Mouse (Mus musculus) G1E-ER4 (cell line): Measurements from ENCODE around the gene March4. TPM values are rescaled to one million over a fixed set of nuclear protein-coding genes. Genes with fewer than 3 reads are reported as not detected.
A peak's percentile ranks its signal among the peaks of the same experiment; 100 is the strongest.

ENCODE experiments used
- GATA1 ChIP-seq: IDR thresholded peaks from one replicate; pipeline ENCODE4 v1.8.0; 2012; ENCODE audit warnings: low read length, inconsistent platforms
- polyA plus RNA-seq: library from polyadenylated mRNA; stranded (reverse); fragments of >175 nt; gene quantifications from 2 replicates; pipeline ENCODE4 v1.2.3, GENCODE M21; 2012

The March4 gene
- polyA plus RNA-seq = not detected in 2 replicates

DNA sequence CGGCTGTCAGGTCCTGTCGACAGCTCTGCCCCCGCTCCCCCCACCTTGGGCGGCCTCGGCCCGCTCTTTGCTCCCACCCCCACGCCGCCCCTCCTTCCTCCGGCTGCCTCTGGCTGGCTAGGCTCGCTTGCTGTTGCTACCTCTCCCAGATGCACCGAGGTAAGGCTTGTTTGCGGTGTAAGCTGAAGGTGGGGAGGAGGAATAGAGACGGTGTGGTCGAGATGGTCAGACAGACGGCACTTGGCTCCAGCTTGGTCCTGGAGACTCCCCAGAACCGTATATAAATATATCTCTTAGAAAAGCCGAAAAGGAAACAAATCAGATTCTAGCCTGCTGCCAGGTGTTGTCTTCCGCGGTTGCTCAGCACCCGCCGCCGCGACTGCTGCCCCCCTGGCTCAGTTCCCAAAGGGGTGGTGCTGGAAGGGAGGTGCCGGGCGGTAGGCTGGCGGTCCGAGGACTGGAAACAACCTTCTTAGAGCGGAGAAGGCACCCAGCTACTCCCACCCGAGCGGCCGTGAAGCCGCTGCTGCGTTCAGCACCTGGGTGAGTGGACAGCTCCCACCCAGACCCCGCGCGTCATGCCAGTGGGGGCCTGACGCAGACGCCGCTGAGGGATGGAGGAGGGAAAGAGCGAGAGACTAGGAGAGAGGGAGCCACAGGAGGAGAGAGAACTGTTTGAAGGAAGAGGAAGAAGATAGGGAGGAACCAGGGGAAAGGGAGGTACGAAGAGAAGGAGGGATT is at the start of gene March4:
March4 (minus strand) TSS at position 320 of the 741 bp plus-strand sequence.
- no peak for TF ChIP-seq GATA1

DNA sequence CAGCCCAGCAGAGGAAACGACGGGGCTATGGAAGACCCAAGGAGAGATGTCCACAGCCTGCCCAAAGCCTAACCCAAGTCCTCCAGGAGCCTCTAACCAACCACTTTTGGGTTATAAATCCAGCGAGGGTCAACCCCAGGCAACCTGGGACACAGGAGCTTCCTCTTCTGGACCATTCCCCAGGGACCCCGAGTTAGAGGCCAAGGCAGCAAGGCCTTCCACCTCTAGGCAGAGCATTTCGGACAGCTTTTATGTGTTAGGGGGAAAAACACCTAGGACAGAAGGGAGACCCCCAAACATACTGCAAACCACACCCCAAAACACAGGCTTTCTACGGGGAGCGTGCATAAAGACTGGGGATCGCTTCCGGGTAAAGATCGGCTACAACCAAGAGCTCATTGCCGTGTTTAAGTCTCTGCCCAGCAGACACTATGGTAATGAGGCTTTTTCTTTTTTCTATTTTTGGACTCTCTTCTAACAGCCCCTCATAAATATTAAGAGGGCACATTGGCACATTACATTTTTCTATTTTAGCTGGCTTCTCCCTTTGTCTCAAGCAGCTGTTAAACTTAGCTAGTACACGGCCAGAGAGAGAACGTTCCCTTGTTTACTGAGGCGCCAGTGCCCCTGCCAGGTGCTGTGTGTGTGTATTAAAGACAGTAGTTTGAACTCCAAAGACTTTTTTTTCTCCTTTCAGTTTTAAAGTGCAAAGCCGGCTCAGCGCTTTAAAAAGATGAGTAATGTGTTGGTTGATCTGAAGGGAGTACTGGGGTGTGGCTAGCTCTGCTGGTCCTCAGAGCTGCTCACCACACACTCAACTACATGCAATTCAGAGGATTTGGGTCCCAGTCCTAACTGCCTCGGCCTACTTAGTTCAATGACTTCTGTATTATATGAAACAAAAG is 49.5 kb upstream of the March4 start:
- no peak for TF ChIP-seq GATA1

DNA sequence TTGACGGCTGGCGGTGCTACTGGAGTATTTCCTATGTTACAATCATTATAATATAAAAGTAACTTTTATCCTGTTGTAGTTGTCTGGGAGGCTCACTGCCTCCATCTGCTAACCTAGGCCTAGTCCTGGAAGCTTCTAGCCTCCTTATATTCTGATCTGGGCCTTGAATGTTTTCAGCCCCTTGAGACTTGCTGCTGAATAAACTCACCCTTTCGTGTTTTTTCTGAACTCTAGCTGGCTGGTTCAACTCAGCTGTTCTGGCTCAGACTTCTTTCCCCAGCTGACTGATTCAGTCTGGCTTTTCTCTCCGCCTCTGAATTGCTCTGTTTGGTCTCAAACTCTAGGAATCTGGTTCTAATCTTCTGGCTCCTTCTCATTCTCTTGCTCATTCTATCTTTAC is 47.2 kb upstream of the March4 start:
- no peak for TF ChIP-seq GATA1

DNA sequence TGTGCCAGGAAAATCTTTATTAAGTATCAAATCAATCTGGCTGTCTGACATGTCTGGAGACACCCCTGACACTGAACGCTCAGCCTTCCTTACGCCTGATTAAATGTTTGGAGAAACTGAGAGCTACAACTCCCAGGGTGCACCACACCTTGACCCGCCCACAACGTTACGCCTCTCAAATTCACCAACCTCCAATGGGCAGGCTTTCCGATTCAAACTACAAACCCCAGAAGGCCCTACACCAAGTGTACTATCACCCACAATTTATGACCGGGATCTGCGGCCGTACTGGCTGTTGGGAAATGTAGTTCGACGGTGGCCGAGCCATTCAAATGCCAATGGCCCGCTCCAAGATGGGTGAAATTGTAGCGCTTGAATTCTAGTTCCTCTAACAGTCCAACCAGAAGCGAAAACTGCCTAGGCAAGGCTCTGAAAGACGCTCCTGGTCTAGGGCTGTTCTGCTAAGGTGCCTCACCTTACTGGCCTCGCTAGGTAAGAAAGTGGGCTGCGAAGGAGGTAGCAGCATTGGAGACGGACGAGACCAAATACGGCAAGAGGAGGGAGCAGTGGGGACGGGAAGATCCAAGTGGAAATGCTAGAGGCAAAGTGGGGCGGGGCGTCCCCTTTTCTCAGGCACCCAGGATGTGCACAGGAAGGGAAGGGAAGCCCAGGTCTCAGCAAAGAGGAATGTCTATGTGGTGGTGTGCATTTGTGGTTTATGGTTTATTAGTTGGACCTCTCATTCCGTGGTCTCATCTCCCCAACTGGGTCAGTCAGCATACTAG is 46.4 kb upstream of the March4 start, which contains the start of gene Smarcal1:
Smarcal1 (plus strand) TSS at position 305 of the 785 bp plus-strand sequence.
- TF ChIP-seq GATA1 = no peak

DNA sequence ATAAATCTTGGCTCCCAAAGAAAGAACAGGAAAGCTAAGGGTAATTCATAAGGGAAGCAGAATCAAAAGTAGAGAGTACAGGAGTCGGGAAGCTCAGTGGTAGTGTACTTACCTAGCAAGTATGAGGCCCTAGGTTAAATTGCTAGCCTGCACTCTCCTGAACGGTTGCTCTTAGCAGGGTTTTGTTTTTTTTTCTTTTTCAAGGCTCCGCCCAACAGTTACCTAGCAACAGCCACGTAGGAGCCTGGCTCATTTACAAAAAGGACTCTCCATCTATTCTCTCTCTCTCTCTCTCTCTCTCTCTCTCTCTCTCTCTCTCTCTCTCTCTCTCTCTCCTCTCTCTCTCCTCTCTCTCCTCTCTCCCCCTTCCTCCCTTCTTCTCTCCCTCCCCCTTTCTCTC is 42.1 kb upstream of the March4 start:
- TF ChIP-seq GATA1 = no peak

DNA sequence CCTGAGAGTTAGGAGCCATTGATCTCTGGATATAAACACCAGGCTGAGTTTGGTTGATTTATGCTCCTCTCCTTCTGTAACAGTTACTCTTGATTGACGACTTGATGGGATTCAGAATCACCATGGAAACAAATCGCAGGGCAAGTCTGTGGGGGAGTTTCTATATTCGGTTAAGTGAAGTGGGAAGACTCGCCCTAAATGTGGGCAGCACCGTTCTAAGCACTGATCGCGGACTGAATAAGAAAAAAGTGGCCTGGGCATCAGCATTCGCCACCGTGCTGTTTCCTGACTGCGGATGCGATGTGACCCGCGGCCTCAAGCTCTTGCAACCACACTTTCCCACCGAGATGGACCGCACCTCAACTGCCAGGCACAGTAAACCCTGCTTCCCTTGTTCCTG is 41.6 kb upstream of the March4 start:
- TF ChIP-seq GATA1 = no peak

DNA sequence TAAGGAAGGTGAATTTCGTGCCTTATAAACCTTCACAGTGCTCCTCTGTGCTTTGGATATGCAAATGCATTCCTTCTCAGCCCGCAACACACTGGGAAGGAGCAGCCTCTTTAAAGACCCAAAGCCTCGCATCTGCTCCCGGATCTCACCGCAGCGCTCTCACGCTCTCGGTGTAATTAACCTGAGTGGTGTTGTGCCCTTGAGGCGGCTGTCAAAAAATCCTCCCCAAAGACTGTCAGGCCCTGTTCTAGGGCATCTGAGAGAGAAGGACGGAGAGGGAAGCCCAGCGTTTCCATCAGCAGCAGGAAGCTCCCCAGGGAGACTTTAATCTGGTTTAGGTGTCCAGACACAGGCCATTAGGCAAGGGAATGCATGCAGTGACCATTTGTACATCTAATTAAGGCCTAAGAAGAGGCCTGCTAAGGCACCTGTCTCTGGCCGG is 40.8 kb upstream of the March4 start:
- TF ChIP-seq GATA1 = no peak

DNA sequence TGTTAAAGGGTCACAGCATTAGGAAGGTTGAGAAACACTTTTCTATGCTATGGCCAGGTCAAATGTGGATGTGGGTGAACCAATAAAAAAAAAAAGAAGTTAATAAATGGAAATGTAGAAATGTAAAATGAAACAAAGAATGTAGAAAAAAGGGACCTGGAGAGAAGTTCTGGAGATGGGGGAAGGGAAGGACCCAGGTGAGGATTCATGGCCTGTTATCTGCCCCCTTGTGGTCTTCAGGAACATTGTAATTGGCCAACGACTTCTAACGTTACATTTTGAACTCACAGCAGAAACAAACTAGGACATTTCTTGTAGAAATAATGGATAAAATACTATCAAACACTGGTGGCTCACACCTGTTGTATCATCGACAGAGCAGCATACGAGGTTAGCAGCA is 38.4 kb upstream of the March4 start:
- TF ChIP-seq GATA1 = no peak

DNA sequence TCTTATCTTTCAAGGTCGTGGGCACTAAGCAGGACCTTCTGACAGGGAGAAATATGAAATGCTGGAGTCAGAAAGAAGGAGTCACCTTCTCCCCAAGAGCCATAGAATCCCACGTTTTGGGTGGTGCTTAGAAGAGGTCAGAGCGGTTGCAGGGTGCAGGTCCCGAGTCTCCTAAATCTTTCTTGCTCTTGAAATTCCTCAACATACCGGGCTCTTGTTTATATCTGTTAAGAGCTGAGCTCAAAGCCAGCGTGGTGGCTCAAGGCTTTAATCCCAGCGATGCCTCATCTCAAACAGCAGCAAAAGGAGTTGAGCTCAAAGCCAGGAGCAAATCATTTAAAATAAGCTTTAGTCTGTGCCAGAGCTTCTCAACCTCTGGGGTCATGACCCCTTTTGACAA is 37.9 kb upstream of the March4 start:
- TF ChIP-seq GATA1 = no peak

DNA sequence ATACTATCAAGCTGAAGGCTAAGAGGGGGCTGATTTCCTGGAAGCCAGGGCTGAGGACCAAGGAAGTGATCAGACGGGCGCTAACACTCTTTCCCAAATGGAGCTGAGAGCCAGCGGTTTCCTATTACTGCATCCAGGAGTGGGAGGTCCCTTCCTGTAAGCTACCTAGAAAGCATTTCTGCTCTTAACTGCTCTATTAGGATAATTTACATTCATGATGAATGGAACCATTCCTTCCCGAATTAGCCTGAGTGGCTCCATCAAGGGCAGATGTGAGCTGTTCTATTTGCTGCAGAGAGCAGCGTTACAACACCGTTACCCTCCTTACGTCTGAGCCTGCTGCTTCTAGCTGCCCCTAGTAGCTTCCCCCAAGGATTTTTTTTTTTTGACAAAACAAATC is 37.3 kb upstream of the March4 start:
- no peak for TF ChIP-seq GATA1

DNA sequence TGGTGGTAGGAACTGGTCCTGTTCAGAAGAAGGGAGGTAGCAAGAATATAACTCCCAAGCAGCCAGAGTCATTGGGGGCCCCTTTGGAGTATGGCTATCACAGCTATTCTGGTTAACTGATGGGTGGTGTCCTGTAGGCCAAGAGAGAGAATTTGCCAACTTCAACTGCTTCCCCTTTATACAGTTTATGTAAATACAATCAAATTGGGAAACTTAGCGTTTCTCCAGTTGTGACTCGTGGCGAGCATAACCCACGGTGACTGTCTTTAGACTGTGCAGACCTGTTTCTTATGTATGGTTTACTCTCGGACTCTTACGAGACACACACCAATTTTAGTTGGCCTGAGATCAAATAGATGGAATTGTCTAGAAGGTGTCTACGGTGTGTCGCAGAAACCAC is 32.0 kb upstream of the March4 start:
- TF ChIP-seq GATA1 = no peak

DNA sequence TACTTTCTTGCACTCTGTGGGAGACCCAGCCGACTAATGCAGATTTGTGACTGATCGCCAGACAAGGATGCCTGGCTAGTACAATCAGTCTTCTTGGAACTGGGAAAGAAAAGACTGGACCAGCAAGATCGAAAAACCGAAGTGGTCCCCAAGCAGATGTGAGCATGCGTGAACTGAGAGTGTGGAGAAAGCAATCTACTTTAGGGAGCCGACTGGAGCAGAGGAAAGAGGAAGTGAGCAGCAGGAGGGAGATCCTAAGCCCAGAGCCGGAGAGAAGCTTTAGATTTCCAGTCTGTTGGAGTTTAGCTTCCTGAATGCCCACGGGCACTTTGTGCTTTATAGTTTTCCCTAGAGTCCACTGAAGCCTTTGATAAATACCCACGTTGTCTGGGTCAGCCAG is 30.3 kb upstream of the March4 start:
- TF ChIP-seq GATA1 = no peak

DNA sequence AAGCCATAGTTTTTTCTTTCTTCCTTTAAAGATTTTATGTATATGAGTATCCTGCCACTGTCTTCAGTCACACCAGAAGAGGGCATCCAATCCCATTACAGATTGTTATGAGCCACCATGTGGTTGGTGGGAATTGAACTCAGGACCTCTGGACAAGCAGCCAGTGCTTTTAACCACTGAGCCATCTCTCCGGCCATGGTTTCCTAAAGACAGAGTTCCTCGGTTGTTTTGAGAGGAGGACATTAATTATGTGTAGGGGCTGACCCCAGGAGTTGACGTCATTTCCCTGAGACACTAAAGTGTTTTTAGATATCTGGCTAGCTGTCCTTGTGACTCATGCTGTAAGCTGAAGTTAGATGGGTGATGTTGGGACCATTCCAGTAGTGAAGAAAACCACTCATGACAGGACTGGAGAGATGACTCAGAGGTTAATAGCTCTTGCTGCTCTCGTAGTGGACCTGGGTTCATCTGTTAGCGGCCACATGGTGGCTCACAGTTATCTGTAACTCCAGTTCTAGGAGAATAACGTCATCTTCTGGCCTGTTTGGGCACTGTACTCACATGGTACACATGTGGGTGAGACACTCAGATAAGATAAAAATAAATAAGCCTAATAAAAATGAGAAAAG is 27.7 kb upstream of the March4 start:
- TF ChIP-seq GATA1 = peak; percentile 52

DNA sequence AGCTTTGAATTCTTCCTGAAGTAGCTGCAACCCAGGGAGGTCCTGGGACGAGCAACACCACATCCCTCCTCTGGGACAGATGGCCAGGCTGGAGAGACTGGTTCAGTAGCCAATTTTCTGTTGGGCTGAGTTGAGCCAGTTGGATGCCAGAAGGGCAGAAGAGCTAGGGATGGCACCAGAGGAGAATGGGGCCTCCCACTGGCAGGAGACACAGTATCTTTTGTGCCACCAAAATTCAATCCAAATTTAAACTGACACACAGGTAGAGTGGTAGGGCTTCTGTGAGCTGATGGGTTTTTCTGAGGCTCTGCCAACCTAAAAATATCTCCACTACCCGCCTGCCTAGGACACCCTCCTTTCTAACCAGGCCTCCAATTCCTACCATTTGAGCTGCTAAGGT is 21.9 kb upstream of the March4 start:
- TF ChIP-seq GATA1 = no peak

DNA sequence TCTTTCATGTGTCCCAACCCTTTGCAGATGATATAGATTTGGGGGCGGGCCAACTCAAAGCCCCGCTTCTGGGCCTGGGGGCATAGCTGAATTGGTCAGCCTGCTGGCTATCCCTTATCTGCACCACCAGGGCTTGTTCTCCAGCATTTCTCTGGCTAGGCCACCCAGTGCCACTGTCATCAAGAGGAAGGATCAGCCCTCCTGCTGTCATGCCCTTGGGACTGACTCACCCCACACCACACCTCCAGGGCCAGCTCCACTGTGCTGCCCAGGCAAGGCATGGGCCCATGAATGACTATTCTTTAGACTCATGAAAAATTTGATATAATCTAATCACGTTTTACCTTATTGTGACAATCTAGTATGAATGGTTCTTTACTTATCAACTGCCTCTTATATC is 19.7 kb upstream of the March4 start:
- no peak for TF ChIP-seq GATA1

DNA sequence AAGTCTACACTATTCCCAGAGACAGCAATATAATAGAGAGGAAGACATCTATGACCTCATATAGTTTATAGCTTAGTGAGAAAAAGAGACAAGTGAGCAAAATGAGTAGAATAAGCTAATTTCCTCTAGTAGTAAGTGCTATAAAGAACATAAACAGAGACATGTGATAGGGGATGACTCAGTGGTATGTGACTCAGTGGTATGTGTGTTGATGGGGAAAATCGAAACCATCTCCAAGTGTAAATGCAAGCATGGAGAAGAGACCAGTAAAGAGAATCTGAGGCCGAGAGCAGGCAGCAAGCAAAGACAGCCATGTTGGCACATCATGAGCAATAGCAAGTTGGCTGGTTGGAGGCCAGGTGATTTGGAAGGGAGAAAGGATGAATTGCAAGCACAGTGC is 13.6 kb upstream of the March4 start:
- no peak for TF ChIP-seq GATA1
